Mouse (Mus musculus): ENCODE measurements at regions not wholly inside any gene's neighbourhood (a gene's known extent, or its start where the extent isn't known, plus 50 kb on each side); places are given as distances from the start of the nearest gene placed in this dataset.

- DNase-seq: no peak
These were observed 202.4 kb upstream of the Prdm1 start for GRCm38 (mm10) chr10:44730721-44731120.

GRCm38 (mm10) chr10:44728963-44729362 is 200.7 kb upstream of the Prdm1 start:
- DNase-seq: no peak

- DNase-seq: no peak
These were observed 196.3 kb upstream of the Prdm1 start for GRCm38 (mm10) chr10:44724575-44724974.

- DNase-seq: no peak
These were observed 195.5 kb upstream of the Prdm1 start for GRCm38 (mm10) chr10:44723845-44724244.

DNA sequence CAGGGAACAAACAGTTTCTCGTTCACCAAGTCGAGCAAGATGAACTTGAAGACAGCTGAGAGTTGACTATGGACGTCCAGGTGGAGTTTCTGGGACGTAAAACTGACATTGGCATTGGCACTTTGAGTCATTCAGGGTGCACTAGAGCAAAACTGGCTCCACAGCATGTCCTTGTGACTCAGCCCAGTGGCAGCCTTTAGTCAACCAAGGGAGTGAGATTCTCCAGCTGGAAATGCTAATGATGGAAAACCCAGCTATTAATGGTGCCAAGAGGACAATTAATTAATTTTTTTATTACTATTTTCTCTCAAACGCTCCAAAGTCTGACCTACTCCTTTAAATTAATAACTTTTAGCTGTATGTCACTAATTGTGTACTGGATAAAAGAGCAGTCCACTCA is 195.0 kb upstream of the Prdm1 start:
- peak; percentile 18 for DNase-seq

DNA sequence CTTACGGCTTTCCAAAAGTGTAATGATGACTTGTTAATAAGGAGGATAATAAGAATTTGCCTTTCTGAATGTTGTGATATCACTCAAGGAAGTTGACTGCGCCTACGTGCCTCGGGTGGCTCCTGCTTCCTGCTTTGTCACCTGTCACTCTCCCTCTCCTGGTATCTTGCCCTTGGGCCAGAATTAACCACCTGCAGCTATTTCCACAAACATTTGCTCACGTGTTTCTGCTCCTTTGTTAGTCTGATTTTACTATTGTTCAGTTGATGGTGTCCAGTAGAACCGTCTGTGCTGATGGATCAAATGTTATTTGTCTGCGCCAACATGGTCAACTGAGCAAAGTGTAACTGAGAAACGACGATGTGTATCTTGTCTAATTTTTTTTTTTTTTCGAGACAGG is 193.4 kb upstream of the Prdm1 start:
- no peak for DNase-seq

- DNase-seq: no peak
These were observed 188.3 kb upstream of the Prdm1 start for GRCm38 (mm10) chr10:44716612-44717011.

DNA sequence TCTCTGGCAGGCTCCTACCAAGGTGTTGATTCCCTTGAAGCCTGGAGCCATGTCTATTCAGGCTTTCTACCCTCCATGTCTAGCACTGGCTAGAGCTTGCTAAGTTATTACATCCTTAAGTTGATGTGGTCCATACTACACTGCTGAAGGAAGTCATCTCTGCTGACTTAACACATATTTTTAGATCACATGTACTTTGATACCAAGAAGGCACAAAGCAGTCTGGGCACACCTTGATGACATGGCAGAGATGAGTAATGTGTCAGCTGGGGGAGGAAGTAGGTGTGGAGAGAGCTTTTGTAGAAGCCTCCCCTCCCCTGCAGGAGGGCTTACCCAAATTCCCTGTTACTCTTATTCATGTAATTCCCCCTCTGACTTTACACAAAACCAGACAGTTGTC is 187.6 kb upstream of the Prdm1 start:
- DNase-seq: no peak

GRCm38 (mm10) chr10:44708830-44709229 is 180.5 kb upstream of the Prdm1 start:
- DNase-seq: no peak

GRCm38 (mm10) chr10:44704143-44704542 is 175.8 kb upstream of the Prdm1 start:
- no peak for DNase-seq

DNA sequence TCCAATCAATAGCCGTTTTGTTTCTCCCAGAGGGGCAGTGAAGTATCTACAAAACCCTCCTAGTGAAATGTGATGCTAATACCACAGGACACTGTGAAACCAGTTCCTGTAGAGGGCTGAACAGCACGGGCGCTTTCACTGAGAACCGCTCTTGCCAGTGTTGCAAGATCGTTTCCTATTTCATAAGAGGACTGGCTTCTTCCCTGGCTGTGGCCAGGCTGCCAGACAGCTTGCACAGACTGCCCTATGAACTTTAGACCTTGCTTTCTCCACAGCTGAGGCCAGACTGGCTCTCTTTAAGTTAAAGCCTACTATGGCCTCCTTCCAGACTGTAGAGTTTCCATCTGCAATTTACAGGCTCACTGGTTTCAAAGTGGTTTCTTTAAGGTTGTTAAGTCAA is 173.8 kb upstream of the Prdm1 start:
- peak; percentile 66 for DNase-seq

GRCm38 (mm10) chr10:44699988-44700537 is 171.8 kb upstream of the Prdm1 start:
- DNase-seq: peak; percentile 20

- peak; percentile 18 for DNase-seq
These were observed 169.7 kb upstream of the Prdm1 start for GRCm38 (mm10) chr10:44697966-44698365.

GRCm38 (mm10) chr10:44696973-44697372 is 168.7 kb upstream of the Prdm1 start:
- no peak for DNase-seq

- no peak for DNase-seq
These were observed 163.5 kb upstream of the Prdm1 start for GRCm38 (mm10) chr10:44691590-44692327.

- no peak for DNase-seq
These were observed 160.3 kb upstream of the Prdm1 start for GRCm38 (mm10) chr10:44688555-44688954.

DNA sequence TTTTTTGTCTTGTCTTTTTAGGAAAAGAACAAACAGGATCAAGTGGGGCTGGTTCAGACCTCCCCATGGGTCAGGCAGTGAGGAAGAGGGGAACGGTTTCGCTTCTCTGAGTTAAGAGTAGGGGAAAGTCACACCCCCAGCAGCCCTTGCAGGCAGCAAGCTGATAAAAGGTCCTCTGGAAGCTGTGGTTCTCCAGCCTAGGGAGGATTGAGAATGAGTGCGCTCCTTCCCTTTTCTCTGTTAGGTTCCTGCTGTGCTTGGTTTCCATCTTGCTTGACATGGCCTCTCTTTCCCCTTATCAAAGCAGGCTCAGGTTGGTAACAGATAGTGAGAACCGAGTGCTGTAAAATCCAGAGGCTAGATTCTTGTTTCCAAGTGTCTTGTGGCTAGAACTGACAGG is 157.8 kb upstream of the Prdm1 start:
- DNase-seq: no peak

DNA sequence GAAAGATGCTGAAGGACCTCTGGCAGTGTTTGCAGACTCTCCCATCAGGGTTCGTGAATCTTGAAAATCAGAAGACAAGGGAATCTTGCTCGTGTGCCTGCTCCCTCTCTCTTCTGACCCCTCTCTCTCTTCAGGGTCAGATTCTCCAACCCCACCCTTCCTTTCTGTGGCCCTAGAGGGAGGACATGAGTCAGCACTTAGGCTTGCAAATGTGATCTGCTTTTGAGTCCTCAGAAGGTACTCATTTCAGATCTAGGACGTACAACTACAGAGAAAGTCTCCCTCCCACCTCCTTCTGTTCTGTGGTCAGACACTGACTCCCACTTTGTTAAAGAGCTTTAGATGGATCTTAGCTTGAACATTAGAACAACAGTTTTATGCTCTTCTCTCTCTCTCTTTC is 156.9 kb upstream of the Prdm1 start:
- no peak for DNase-seq

- no peak for DNase-seq
These were observed 148.2 kb upstream of the Prdm1 start for GRCm38 (mm10) chr10:44676506-44676905.

DNA sequence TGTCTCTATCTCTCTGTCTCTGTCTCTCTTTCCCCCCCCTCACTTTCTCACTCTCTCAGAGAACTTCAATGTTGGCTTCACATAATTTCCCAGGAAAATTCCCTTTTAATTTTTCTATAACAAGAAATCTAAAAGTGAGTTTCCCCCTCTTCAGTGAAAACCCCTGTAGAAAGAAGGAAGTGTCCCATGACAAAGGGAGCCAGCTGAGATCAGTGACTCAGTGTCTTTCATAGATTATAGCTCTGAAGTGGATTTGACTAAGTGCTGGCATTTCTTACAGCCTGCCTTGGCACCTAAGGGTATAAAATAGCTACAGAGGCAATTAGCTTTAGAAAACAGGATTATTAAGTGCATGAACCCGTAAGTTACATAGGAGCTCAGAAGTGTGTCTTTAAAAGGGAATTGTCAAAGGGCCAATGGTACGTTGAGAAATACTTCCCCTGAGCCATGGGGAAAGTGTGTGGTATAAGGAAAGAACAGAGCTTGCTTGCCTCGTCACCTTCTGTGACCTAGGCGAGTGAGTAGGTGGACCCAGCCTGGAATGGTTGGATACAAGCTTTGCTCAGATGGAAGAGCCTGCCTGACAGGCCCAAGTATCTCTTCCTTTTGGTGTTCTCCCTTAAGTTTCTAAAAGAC is 137.3 kb upstream of the Prdm1 start:
- peak; percentile 13 for DNase-seq

DNA sequence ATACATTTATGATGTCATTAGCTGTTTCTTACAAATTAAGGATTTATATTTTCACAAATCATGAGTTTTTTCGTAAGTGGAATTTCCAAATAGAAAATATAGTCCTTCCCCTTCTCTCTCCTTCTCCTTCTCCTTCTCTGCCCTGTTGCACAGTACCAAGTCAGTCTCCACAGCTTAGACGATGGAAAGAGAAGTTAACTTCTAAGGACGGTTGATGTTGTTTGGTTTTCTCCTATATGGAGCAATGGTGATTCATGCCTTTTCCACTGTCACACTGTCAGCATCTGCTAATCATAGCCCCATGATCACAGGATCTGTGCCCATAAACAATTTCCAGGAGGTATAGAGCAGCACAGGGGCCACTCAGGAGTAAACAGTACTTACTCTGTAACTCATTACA is 131.2 kb upstream of the Prdm1 start:
- DNase-seq: no peak

DNA sequence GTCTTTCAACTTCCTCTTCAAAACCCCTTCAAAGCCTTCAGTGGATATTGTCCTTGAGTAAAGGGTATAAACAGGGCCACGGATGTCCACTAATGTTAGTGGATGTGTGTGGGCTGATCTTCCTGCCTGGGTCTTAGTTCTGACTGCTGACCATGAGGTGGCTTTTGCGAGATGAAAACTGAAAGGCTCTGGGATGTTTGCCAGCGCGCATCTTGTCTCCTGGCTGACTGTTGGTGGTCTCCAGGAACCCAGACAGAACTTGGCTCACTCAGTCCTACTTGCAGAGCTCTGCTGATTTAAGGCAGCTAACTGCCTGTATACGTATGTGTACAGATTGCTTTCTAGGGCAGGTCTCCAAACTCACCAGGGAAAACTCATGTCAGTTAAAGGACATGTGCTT is 125.5 kb upstream of the Prdm1 start:
- DNase-seq: peak; percentile 11

- DNase-seq: no peak
These were observed 118.7 kb upstream of the Prdm1 start for GRCm38 (mm10) chr10:44647021-44647420.

DNA sequence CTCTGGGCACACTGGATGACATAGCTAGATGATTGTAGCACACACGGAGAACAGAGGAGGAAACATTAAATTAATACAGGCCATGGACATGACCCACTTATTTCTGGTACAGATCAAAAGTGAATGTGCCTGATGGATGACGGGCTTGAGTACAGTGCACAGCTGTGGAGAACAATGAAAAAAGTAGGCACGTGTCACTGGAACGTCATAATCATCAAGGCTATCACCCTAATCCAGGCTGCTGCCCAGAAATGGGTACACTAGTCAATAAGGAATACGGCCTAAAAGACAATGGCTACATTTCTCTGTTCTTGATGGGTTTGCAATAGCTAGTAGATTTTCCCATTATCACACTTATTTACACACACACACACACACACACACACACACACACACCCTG is 118.3 kb upstream of the Prdm1 start:
- DNase-seq: no peak

Measured in adrenal gland, postnatal 10 days (tissue).